Mouse (Mus musculus): ENCODE data around the gene Lemd1. TPM values are rescaled to one million over a fixed set of nuclear protein-coding genes. Genes with fewer than 3 reads are reported as not detected.
A peak's percentile ranks its signal among the peaks of the same experiment; 100 is the strongest.

Lemd1 gene
- not detected for total RNA-seq (2021)
- polyA plus RNA-seq (2012; rRNA removed), result 0.20 TPM in 1 of 2 replicates, not detected in the other
- long read RNA-seq, result 0 reads

GRCm38 (mm10) chr1:132191093-132191785 is at the start of gene Lemd1, which contains the start of gene AC124108.1:
TSS of gene Lemd1 (plus strand) at chr1:132191431.
TSS of gene AC124108.1 (plus strand) at chr1:132191457.
- TF ChIP-seq CTCF (IDR thresholded peaks at IDR 0.05) (no peak), EP300 (IDR thresholded peaks at IDR 0.05; ENCODE audit: insufficient read depth, low read depth, low read length) (no peak), POLR2A (IDR thresholded peaks at IDR 0.05; ENCODE audit: insufficient read depth, low read depth, low read length) (no peak)
- no peaks in the 10 kb centered on the region for H3K4me1 ChIP-seq (ENCODE audit: control insufficient read depth, insufficient read depth, low read length)
- no peak for DNase-seq
- WGBS, result 1% methylated on average over 34 of the region's 34 CpGs
- peaks cover 25% of the 10 kb centered on the region for H3K27me3 ChIP-seq (ENCODE audit: control insufficient read depth, insufficient read depth, low read length)
- H3K36me3 ChIP-seq (ENCODE audit: control insufficient read depth, insufficient read depth, low read length), result no peaks in the 10 kb centered on the region
- H3K79me2 ChIP-seq (replicated peaks; ENCODE audit: control insufficient read depth, insufficient read depth, low read length), result no peaks in the 10 kb centered on the region
- H3K9ac ChIP-seq (ENCODE audit: low read depth, low read length), result no peak within 1 kb of the TSS
- intact Hi-C loops (cut with DNase I), result no loop called here
- H3K27ac ChIP-seq, result no peak within 1 kb of the TSS
- H3K4me3 ChIP-seq, result peak within 1 kb of the TSS; percentile 41

DNA sequence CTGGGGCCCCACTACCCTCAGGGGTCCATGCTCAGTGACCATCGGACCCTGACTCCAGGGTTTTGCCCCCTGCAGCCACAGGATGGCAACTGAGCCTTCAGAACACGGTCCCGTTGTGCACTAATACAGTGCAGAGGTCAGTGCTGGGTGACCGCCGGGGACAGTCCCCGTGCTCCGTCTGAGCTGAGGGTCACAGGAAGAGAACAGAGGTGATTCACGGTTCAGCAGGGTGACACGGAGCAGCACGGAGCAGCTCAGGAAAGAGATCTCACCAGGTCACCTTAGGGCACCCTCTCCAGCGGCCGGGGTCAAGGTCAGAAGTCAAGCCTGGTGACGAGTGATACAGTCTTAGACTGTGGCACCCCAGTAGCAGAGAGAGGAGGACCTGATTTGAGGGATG is 49.5 kb upstream of the Lemd1 start:
- Histone ChIP-seq H3K4me1 (ENCODE audit: control insufficient read depth, insufficient read depth, low read length) (no peaks in the 10 kb centered on the region), H3K9ac (ENCODE audit: low read depth, low read length) (no peak overlapping the region), H3K27ac (no peak overlapping the region), H3K79me2 (replicated peaks; ENCODE audit: control insufficient read depth, insufficient read depth, low read length) (no peaks in the 10 kb centered on the region), H3K4me3 (no peak overlapping the region), H3K36me3 (ENCODE audit: control insufficient read depth, insufficient read depth, low read length) (no peaks in the 10 kb centered on the region), H3K27me3 (ENCODE audit: control insufficient read depth, insufficient read depth, low read length) (no peaks in the 10 kb centered on the region)
- WGBS, result 75% methylated on average over 13 of the region's 13 CpGs
- intact Hi-C loops (cut with DNase I), result no loop called here
- no peak for DNase-seq
- TF ChIP-seq POLR2A (IDR thresholded peaks at IDR 0.05; ENCODE audit: insufficient read depth, low read depth, low read length) (no peak), CTCF (IDR thresholded peaks at IDR 0.05) (no peak), EP300 (IDR thresholded peaks at IDR 0.05; ENCODE audit: insufficient read depth, low read depth, low read length) (no peak)

DNA sequence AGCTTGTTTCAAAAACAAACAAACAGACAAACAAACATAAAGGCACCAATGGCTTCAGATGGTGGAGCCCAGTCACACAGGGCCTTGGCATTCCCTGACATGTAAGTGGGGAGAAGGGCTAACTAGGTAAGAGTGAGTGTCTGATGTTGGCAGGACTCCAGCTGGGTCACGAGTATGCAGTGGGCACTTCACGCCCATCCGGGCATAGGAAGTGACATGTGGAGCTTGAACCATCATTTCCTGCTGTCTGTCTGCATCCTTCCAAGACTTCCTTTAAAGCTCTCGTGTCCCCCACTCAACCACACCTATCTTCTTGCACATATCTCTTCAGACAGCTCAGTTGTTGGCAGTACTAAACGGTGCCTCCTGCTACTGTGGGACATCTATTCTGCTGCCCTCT is 48.2 kb upstream of the Lemd1 start:
- 30% methylated on average over 5 of the region's 5 CpGs for WGBS
- H3K27me3 ChIP-seq (ENCODE audit: control insufficient read depth, insufficient read depth, low read length), result no peaks in the 10 kb centered on the region
- intact Hi-C loops (cut with DNase I), result no loop called here

GRCm38 (mm10) chr1:132143730-132144129 is 47.5 kb upstream of the Lemd1 start:
- H3K4me3 ChIP-seq, result no peak overlapping the region
- 69% methylated on average over 4 of the region's 4 CpGs for WGBS
- no peaks in the 10 kb centered on the region for H3K79me2 ChIP-seq (replicated peaks; ENCODE audit: control insufficient read depth, insufficient read depth, low read length)
- TF ChIP-seq CTCF (IDR thresholded peaks at IDR 0.05) (no peak), POLR2A (IDR thresholded peaks at IDR 0.05; ENCODE audit: insufficient read depth, low read depth, low read length) (no peak), EP300 (IDR thresholded peaks at IDR 0.05; ENCODE audit: insufficient read depth, low read depth, low read length) (no peak)
- intact Hi-C loops (cut with DNase I), result no loop called here
- H3K27me3 ChIP-seq (ENCODE audit: control insufficient read depth, insufficient read depth, low read length), result no peaks in the 10 kb centered on the region
- no peak for DNase-seq
- H3K4me1 ChIP-seq (ENCODE audit: control insufficient read depth, insufficient read depth, low read length), result no peaks in the 10 kb centered on the region
- no peak overlapping the region for H3K27ac ChIP-seq
- no peaks in the 10 kb centered on the region for H3K36me3 ChIP-seq (ENCODE audit: control insufficient read depth, insufficient read depth, low read length)
- no peak overlapping the region for H3K9ac ChIP-seq (ENCODE audit: low read depth, low read length)

More for the DNA sequence above, 48.2 kb upstream of the Lemd1 start:
- no peaks in the 10 kb centered on the region for H3K36me3 ChIP-seq (ENCODE audit: control insufficient read depth, insufficient read depth, low read length)
- no peak overlapping the region for H3K27ac ChIP-seq
- no peak for TF ChIP-seq CTCF (IDR thresholded peaks at IDR 0.05)
- no peak for TF ChIP-seq POLR2A (IDR thresholded peaks at IDR 0.05; ENCODE audit: insufficient read depth, low read depth, low read length)
- no peak for TF ChIP-seq EP300 (IDR thresholded peaks at IDR 0.05; ENCODE audit: insufficient read depth, low read depth, low read length)
- DNase-seq, result no peak
- no peaks in the 10 kb centered on the region for H3K4me1 ChIP-seq (ENCODE audit: control insufficient read depth, insufficient read depth, low read length)
- no peaks in the 10 kb centered on the region for H3K79me2 ChIP-seq (replicated peaks; ENCODE audit: control insufficient read depth, insufficient read depth, low read length)
- no peak overlapping the region for H3K4me3 ChIP-seq
- no peak overlapping the region for H3K9ac ChIP-seq (ENCODE audit: low read depth, low read length)

DNA sequence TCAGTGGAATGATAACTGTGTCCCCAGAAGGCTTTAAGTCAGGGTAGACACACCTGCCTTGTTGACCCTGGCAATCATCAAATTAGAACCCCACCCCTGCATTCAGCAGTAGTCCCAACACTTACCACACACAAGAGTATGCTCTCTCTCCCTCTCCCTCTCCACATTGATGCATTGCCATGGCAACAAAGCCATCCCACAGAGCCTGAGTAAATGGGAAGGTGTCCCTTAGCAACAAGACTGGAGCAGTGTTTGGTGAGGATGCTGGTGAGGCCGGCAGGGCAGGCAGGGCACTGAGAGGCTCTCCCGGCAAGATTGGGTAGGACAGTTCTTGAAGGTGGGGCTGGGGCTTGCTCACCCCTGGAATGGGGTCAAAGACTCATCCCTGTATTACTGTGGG is 47.0 kb upstream of the Lemd1 start:
- intact Hi-C loops (cut with DNase I), result no loop called here
- H3K4me1 ChIP-seq (ENCODE audit: control insufficient read depth, insufficient read depth, low read length), result no peaks in the 10 kb centered on the region
- no peaks in the 10 kb centered on the region for H3K36me3 ChIP-seq (ENCODE audit: control insufficient read depth, insufficient read depth, low read length)
- no peaks in the 10 kb centered on the region for H3K27me3 ChIP-seq (ENCODE audit: control insufficient read depth, insufficient read depth, low read length)
- WGBS, result 68% methylated on average over 2 of the region's 2 CpGs
- no peak overlapping the region for H3K27ac ChIP-seq
- H3K79me2 ChIP-seq (replicated peaks; ENCODE audit: control insufficient read depth, insufficient read depth, low read length), result no peaks in the 10 kb centered on the region
- no peak for DNase-seq
- TF ChIP-seq EP300 (IDR thresholded peaks at IDR 0.05; ENCODE audit: insufficient read depth, low read depth, low read length) (no peak), CTCF (IDR thresholded peaks at IDR 0.05) (no peak), POLR2A (IDR thresholded peaks at IDR 0.05; ENCODE audit: insufficient read depth, low read depth, low read length) (no peak)
- no peak overlapping the region for H3K9ac ChIP-seq (ENCODE audit: low read depth, low read length)
- no peak overlapping the region for H3K4me3 ChIP-seq

- H3K4me1 ChIP-seq (ENCODE audit: control insufficient read depth, insufficient read depth, low read length), result no peaks in the 10 kb centered on the region
- H3K79me2 ChIP-seq (replicated peaks; ENCODE audit: control insufficient read depth, insufficient read depth, low read length), result no peaks in the 10 kb centered on the region
- intact Hi-C loops (cut with DNase I), result no loop called here
- H3K27me3 ChIP-seq (ENCODE audit: control insufficient read depth, insufficient read depth, low read length), result no peaks in the 10 kb centered on the region
- H3K9ac ChIP-seq (ENCODE audit: low read depth, low read length), result no peak overlapping the region
- DNase-seq, result no peak
- 92% methylated on average over 3 of the region's 3 CpGs for WGBS
- H3K27ac ChIP-seq, result no peak overlapping the region
- no peaks in the 10 kb centered on the region for H3K36me3 ChIP-seq (ENCODE audit: control insufficient read depth, insufficient read depth, low read length)
- no peak for TF ChIP-seq EP300 (IDR thresholded peaks at IDR 0.05; ENCODE audit: insufficient read depth, low read depth, low read length)
- TF ChIP-seq CTCF (IDR thresholded peaks at IDR 0.05), result no peak
- no peak for TF ChIP-seq POLR2A (IDR thresholded peaks at IDR 0.05; ENCODE audit: insufficient read depth, low read depth, low read length)
- no peak overlapping the region for H3K4me3 ChIP-seq
These were observed 46.4 kb upstream of the Lemd1 start for GRCm38 (mm10) chr1:132144837-132145236.
